Mouse (Mus musculus): ENCODE measurements around the gene Msrb2. TPM values are rescaled to one million over a fixed set of nuclear protein-coding genes. Genes with fewer than 3 reads are reported as not detected.
A peak's percentile ranks its signal among the peaks of the same experiment; 100 is the strongest.

Msrb2 gene
- 10 to 100 TPM; 14.7 to 16.3 TPM for total RNA-seq (2021)
- long read RNA-seq, experiment 1, transcript Msrb2-201 (5 exons, 1,196 nt): major isoform, 31 of 49 reads
- long read RNA-seq, experiment 1, partial matches to known transcripts: 0 of 49 reads
- long read RNA-seq, experiment 1, other reads (novel, unspliced or antisense): 18 of 49 reads
- long read RNA-seq, experiment 2, transcript Msrb2-201 (5 exons, 1,196 nt): major isoform, 36 of 71 reads
- long read RNA-seq, experiment 2, partial matches to known transcripts: 1 of 71 reads
- long read RNA-seq, experiment 2, other reads (novel, unspliced or antisense): 34 of 71 reads

GRCm38 (mm10) chr2:19371390-19372158 is at the start of gene Msrb2:
Msrb2 (plus strand) TSS chr2:19371440.
- DNase-seq: peak; percentile 64 to 81
- intact Hi-C loops (cut with DNase I): no loop called here

DNA sequence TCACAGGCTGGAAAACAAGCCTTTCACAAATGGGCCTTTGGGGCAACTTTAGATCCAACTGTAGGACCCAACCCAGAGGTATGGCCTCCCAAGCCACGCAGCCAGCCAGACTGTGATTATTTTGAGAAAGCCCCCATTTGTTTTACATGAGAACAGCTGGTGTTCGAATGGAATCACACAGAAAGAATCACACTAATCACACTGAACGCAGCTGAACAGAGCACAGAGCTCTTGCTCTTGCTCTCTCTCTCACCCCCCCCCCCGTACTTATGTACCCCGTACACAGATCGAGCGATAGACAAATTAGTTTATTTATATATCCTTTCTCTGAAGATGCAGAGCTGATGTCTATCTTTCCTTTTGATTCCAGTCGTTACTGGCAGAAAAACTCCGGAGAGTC is 48.8 kb upstream of the Msrb2 start:
- no peak for DNase-seq
- intact Hi-C loops (cut with DNase I): no loop called here

DNA sequence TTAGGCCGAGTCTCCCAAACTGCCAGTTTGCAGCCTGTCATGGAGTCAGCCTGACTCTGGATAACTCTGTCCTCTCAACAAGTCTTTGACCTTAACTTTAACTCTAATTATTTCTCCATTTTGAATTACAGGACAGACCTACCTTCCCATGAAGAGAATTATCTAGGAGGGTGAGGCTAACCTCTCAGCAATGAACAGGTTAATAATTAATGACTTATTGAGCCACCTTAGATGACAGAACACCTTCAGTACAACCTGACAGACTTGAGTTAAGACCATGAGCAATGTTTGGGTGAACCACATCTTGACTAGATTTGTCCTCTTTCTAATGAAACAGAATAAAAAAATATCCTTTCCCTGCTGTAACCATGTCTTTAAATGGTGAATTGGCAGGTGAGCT is 44.9 kb upstream of the Msrb2 start:
- intact Hi-C loops (cut with DNase I): no loop called here
- no peak for DNase-seq

- intact Hi-C loops (cut with DNase I): no loop called here
- DNase-seq: no peak
These were observed 43.4 kb upstream of the Msrb2 start for GRCm38 (mm10) chr2:19327811-19328210.

DNA sequence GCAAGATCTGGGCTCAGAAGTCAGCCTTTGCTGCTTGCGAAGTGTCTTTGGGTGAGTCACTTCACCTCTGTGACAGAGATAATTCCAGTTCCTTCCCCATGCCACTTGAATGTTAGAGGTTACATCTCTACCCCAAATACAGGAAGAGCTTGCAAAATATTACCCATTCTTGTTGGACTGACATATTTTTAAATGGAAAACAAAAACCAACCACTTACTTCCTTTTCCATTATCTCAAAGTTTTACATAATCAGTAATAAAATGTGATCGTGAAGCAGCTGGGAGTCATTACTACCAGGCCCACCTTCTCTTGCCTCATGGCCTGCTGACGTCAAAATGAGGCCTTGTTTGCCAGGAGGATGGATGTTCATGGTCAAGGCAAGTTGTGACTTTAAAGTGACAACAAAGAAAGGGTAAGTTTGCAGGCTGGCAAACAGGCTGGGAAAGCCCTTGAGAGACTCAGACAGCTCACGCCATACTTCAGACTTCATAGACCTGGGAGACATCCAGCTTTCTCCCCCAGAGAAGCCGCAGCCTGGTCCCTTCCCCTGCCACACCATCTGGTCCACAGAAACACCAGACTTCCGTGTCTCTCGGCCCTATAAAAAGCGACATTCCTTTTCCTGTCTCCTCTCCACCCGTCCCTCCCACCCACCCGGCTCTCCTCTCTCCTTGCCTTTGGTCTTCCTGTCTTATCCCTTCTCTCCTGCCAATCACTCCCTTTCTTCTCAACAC is 27.2 kb upstream of the Msrb2 start:
- intact Hi-C loops (cut with DNase I): loop anchor here (10.0 kb wide), 1 partner anchor 1319 kb away; no protein-coding TSS in a partner anchor
- DNase-seq: no peak

DNA sequence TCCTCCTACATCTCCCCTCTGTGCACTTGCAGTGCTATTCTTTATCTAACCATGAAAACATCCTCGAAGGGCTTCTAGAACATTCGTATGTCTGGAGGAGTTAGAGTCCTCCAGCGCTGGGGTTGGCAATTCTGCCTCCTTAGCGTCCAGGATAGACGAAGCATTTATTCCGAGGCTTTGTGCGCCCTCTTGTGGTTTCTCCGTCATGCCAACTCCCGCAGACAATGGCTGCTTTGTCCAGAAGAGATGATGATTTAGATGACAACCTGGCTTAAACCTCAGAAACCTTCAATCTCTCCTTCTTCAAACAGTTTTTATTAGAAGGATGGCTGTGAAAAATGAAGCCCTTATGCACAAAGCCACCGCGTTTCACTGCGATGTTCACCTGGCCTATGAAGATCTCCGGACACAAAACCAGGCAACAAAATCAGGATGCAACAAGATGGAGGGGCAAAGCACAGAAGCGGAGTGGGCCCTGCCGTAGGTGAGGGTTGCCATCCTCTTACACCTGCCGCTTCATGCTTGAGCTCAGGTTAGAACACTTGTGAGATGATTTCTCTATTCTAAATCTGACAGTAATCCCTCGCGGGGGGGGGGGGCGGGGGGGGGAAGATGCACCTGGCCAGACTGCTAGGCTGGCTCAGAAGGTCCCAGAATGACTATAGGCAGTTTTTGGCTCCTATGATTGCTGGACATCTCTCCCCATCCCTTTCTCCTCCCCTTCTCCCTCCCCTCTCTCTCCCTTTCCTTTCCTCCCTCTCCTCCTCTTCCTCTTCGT is 26.4 kb upstream of the Msrb2 start:
- DNase-seq: peak; percentile 74 to 79
- intact Hi-C loops (cut with DNase I): loop anchor here (10.0 kb wide), 1 partner anchor 1320 kb away; no protein-coding TSS in a partner anchor

DNA sequence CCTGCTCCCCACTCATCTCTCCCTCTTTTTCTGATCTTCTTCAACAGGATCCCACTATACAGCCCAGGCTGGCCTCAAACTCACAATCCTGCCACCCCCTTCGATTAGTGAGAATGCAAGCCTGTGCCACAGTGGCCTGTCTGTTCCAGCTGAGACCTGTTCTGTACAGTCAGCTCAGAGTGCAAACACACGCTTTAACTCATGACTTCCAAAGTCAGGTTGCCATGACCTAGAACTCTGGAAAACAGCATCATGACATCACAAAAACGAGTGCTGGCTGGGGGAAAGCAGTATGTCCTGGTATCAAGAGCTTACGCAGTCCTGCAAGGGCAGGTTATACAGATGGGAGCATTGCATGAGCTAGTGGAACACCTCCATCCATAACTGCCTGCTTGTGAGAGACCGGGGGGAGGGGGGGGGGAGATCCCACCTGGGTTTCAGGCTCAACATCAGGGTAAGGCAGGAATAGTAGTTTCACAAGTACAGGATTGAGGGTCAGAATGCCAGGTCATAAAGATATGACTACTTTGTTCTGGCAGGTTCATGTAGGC is 25.8 kb upstream of the Msrb2 start:
- intact Hi-C loops (cut with DNase I): loop anchor here (10.0 kb wide), 1 partner anchor 1321 kb away; no protein-coding TSS in a partner anchor
- DNase-seq: no peak

- intact Hi-C loops (cut with DNase I): loop anchor here (10.0 kb wide), 1 partner anchor 1324 kb away; no protein-coding TSS in a partner anchor
- no peak for DNase-seq
These were observed 22.8 kb upstream of the Msrb2 start for GRCm38 (mm10) chr2:19348454-19348853.

DNA sequence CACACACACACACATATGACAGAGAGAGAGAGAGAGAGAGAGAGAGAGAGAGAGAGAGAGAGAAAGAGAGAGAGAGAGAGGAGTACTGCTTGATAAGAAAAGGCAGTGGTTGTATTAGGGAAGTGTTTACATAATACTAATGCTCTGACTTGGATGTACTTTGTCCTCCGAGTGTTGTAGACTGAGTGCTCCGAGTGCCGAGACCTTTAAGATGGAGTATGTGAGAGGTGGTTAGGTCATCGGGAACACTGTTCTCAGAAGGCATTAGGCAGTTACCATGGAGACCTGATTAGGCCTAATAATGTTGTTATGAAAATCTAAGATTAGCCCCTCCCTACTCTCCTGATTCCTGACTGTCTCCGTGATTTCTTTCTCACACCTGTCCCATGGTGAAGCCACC is 21.1 kb upstream of the Msrb2 start:
- intact Hi-C loops (cut with DNase I): no loop called here
- no peak for DNase-seq

DNA sequence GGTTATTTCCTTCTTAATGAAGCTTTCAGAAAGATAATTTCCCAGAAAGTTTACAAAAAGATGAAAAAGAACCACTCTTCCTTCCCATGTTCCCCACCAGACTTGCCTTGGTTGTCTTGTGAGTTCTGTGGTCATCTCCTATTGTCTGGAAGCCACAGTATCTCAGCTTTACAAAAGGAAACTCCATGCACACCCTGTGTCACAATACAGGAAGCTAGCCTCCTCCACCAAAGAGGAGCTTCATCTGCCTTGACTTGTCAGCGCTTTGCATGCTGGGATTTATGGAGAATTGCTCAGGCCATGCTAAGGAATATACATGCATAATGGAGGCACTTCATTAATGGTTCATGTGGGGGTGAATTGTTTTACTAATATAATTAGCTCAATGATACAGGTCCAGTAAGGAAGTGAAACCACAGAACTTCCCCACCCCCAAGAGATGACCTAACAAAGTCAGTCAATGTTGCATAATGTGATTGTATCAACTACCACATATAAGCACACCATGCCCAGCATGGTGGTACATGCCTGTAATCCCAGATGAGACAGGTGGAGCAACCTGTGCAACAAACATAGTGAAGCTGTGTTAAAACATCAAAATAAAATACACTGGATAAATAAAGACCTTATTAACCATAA is 19.5 kb upstream of the Msrb2 start:
- intact Hi-C loops (cut with DNase I): no loop called here
- DNase-seq: no peak

DNA sequence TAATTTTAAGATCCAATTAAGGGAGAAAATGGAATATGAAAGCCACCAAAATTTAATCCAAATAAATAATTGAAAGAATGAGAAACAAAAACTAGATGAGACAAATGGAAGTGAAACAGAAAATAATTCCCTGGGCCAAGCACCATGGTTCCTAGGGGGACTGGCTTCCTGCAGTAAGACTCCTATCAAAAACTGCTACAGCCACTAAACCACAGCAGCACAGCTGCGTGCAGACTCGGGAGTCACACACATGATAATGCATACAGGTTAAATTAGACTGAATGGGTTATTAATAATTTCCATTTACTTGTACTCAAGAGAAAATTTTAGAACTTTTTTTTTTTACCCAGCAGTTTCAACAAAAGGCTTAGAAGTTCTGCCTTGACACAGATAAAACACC is 18.1 kb upstream of the Msrb2 start:
- DNase-seq: no peak
- intact Hi-C loops (cut with DNase I): no loop called here

DNA sequence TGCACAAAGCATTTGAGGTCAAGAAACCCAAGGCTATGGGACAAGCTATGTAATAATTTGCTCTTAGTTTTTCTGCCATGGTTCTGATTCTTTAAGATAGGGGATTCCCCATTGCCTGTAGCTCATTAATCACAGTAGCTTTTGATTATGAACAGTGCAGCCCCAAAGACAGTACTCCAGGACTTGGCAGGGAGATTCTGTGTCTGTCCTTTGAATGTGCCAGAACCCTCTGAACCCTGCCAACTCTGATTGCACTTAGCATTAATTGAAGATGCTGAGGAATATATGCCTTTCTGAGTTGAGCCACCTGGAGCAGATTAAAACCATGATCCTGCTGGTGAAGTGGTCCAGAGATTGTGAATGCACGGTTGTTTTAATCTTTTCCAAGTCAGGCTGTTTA is 8.4 kb upstream of the Msrb2 start:
- intact Hi-C loops (cut with DNase I): no loop called here

DNA sequence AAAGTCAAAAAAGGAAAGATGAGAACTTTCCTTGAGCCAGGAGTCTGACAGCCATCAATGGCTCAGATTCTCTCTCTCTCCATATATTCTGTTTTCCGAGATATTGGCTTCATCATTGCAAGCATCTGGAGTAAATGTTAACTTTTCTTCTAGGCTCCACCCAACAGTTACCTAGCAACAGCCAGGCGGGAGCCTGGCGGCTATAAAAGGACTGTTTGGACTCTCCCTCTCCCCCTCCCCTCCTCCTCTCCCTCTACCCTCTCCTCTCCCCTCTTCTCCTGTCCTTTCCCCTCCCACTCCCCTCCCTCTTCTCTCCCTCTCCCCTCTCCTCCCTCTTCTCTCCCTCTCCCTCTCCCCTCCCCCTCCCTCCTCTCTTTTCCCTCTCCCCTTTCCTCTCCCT is 4.8 kb upstream of the Msrb2 start:
- DNase-seq: no peak
- intact Hi-C loops (cut with DNase I): no loop called here

More for the DNA sequence above, 8.4 kb upstream of the Msrb2 start:
- no peak for DNase-seq

DNA sequence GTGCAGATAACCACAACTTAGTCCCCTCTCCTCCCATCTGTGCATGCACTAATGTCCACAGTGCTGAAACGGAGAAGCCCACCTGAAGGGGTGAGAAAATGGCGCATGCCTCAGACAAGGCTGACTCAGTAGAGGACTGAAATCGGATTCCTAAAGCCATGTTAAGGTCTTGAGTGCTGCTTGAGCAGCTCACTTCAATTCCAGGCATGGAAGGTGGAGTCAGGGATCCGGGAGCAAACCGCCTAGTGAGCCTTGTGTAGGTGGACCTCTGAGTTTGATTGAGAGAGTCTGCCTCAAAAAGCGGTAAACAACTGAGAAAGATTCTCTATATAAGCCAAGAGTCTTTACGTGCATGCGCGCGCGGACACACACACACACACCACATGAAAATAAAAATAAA is 4.1 kb upstream of the Msrb2 start:
- DNase-seq: no peak
- intact Hi-C loops (cut with DNase I): no loop called here

GRCm38 (mm10) chr2:19373695-19374094 is 2.5 kb downstream of the Msrb2 start:
- intact Hi-C loops (cut with DNase I): no loop called here
- no peak for DNase-seq

DNA sequence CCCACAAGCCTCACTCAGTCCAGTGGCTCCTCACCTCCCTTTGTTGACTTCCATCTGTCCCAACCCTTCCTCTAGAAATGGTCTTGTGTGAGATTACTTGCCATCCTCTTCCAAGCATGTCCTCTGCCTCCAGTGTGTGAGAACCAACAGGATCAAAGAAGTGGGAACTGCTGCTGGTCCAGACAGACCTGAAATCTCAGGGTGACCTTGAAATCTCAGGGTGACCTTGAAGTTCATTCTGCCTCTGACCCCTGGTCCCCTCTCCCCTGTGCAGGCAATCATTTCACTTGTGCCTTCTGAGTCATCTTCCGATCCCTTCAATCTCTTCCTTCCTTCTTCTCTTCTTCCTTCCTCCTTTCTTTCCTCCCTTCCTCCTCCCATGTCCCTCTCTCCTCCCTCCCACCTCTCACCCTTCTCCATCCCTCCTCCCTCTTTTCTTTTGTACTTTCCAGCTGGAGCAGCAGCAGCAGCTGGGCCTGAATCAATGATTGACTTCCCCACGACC is 9.3 kb downstream of the Msrb2 start:
- no peak for DNase-seq
- intact Hi-C loops (cut with DNase I): no loop called here

DNA sequence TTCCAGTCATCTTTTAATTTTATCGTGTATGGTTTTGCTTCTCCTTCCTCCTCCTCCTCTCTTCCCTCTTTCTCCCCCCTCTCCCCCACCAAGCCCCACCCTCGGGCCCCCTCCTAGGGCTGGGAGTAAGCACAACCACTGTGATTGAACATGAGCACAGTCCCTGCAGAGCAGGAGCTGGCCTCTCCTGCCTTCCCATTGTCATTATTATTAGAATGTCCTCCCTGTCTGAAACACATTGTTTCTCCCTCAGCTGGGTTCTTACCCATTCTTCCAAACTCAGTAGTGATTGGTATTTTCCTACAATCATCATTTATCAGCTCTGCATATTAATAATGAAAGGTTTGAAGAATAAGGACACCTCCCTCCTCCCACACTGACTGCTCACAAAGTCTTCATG is 9.7 kb downstream of the Msrb2 start:
- DNase-seq: no peak
- intact Hi-C loops (cut with DNase I): no loop called here

- DNase-seq: no peak
- intact Hi-C loops (cut with DNase I): no loop called here
These were observed 11.0 kb downstream of the Msrb2 start for GRCm38 (mm10) chr2:19382206-19382605.

DNA sequence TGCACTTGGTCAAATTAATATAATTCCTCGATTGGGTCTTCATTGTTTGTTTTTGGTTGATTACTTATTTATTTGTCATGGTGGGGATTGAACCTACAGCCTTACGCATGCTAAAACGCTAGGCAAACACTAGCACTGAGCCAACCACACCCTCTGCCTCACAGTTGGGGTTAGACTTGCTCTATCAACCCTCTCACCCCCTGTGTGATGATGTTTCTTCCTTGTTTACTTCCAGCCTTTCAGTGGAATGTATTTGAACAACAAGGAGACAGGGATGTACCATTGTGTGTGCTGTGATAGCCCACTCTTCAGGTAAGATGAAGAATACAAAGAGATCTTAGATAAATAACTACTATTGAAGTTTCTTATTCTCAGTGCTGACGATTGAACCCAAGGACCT is 11.8 kb downstream of the Msrb2 start:
- intact Hi-C loops (cut with DNase I): no loop called here
- no peak for DNase-seq

Data from gastrocnemius, postnatal 36 days (tissue).